Mouse (Mus musculus) stomach, adult 2 months (tissue): ENCODE measurements around the gene Sema3d. TPM values are rescaled to one million over a fixed set of nuclear protein-coding genes. Genes with fewer than 3 reads are reported as not detected.

ENCODE experiments used
- polyA plus RNA-seq: library from polyadenylated mRNA; depleted of rRNA; stranded (reverse); fragments of >200 nt; gene quantifications from 2 replicates; pipeline ENCODE4 v1.2.3, GENCODE M21; 2012; rRNA removed

The Sema3d gene
- 0.04 and 0.15 TPM in 2 replicates for polyA plus RNA-seq

DNA sequence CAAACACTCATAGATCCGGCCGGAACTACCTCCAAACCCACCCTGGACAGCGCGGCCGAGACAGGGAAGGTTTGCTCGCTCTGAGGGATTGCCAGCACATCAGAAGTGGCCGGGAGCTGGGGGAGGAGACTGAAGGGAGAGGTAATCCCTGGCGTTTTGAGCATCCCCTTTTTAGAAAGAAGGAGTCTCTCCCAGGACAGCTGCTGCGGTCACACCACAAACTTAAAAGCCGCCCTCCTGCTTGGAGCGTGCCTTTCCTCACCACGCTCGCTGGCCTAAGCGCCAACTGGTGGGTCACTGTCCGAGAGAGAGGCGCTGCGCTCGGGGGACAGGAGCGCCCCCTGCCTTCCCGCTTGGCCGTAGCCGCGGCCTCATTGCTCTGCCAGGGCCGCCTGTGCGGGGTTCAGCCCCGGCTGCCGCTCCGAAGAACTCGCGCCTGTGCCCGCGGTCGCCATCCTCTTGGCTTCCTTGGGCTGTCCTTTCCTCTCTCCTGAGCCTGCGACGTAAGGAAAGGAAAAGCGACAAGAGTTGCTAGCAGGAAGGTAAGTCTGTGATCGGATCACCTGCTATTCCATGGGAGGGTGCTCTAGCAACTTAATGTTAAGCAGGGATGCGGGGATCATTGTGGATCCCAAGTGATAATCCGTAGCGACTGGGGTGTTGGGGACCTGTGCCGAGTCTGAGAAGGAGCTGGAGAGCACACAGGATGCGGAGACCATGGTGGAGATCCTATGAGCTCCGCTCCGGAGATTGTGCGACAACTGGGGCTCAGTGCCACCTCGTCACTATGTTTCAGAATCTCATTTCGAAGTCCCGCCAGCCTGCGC lies at the start of gene Sema3d:
TSS of gene Sema3d (plus strand) at position 253 of the 827 bp plus-strand sequence.

